Mouse (Mus musculus) hindbrain, embryonic 11.5 days (tissue): Measurements from ENCODE around the gene Gpr146. TPM values are rescaled to one million over a fixed set of nuclear protein-coding genes. Genes with fewer than 3 reads are reported as not detected.

Experiments
- ATAC-seq: fragments of 200-750 bp; cut with Nextera tagmentation; 2 replicates; pipeline ENCODE4 v1.8.0; 2017; ENCODE audit warnings: mild to moderate bottlenecking, moderate TSS enrichment, moderate library complexity; ENCODE audit not compliant: low FRiP score
- DNase-seq: peaks from one replicate; pipeline ENCODE4 v3.0.0-alpha.2; 2015; ENCODE audit warnings: low spot score
- H3K27ac ChIP-seq: fragments of 300-500 bp; sonication (generic); 2 replicates; pipeline ENCODE4 v1.5.1; 2014; ENCODE audit warnings: mild to moderate bottlenecking, low read depth, low read length
- H3K27me3 ChIP-seq: fragments of 300-500 bp; sonication (generic); 2 replicates; pipeline ENCODE4 v1.6.1; 2014; ENCODE audit warnings: mild to moderate bottlenecking, low read length, moderate library complexity, mixed read lengths; ENCODE audit not compliant: control insufficient read depth, insufficient read depth
- H3K36me3 ChIP-seq: fragments of 300-500 bp; sonication (generic); 2 replicates; pipeline ENCODE4 v1.6.1; 2014; ENCODE audit warnings: mild to moderate bottlenecking, low read length, moderate library complexity, mixed read lengths; ENCODE audit not compliant: control insufficient read depth, insufficient read depth
- H3K4me1 ChIP-seq: fragments of 300-500 bp; sonication (generic); replicated peaks from 2 replicates; pipeline ENCODE4 v1.6.1; 2014; ENCODE audit warnings: low read length, mixed read lengths; ENCODE audit not compliant: control insufficient read depth, insufficient read depth
- H3K4me2 ChIP-seq: fragments of 300-500 bp; sonication (generic); replicated peaks from 2 replicates; pipeline ENCODE4 v1.6.1; 2014; ENCODE audit warnings: mild to moderate bottlenecking, low read depth, low read length
- H3K4me3 ChIP-seq: fragments of 300-500 bp; sonication (generic); 2 replicates; pipeline ENCODE4 v1.5.1; 2014; ENCODE audit warnings: low read depth, low read length
- H3K9ac ChIP-seq: fragments of 300-500 bp; sonication (generic); 2 replicates; pipeline ENCODE4 v1.6.1; 2014; ENCODE audit warnings: low read depth, low read length
- H3K9me3 ChIP-seq: fragments of 300-500 bp; sonication (generic); 2 replicates; pipeline ENCODE4 v1.6.1; 2016; ENCODE audit warnings: low read length; ENCODE audit not compliant: control insufficient read depth
- WGBS: fragments of 180-500 bp; shearing (Covaris S2); extraction: QIAGEN DNeasy Blood & Tissue Kit; methylation state at CpG from one replicate; pipeline ENCODE4 v1.1.7; 2014; 5-methylcytosine and 5-hydroxymethylcytosine counted together
- microRNA counts: library from miRNA; unstranded; fragments of <30 nt; microRNA quantifications from one replicate; lab custom pipeline; 2015
- polyA plus RNA-seq: library from polyadenylated mRNA; unstranded; fragments of >200 nt; fragmentation: Nextera tagmentation; extraction: Ambion mirVana; gene quantifications from 2 replicates; pipeline ENCODE4 v1.2.1, GENCODE M21; 2014

Gpr146 gene
- polyA plus RNA-seq, 1 experiment from 2014 or later, result 1.8 TPM

GRCm38 (mm10) chr5:139441726-139442018 lies 64.2 kb downstream of the Gpr146 start:
- H3K4me2 ChIP-seq, result no peak overlapping the region
- no peaks in the 10 kb centered on the region for H3K27me3 ChIP-seq
- H3K4me3 ChIP-seq, result no peak overlapping the region
- ATAC-seq (no peak), DNase-seq (no peak)
- no peak overlapping the region for H3K27ac ChIP-seq
- H3K9ac ChIP-seq, result no peak overlapping the region
- 0 out of 2 replicates have a peak, but pooled peaks cover 2% of the 10 kb centered on the region for H3K4me1 ChIP-seq
- H3K9me3 ChIP-seq, result no peaks in the 10 kb centered on the region
- 90% methylated on average over 2 of the region's 2 CpGs for WGBS
- H3K36me3 ChIP-seq, result no peaks in the 10 kb centered on the region

GRCm38 (mm10) chr5:139442428-139442827 lies 64.9 kb downstream of the Gpr146 start:
- DNase-seq, result no peak
- no peak for ATAC-seq
- 71% methylated on average over 12 of the region's 12 CpGs for WGBS
- no peak overlapping the region for H3K4me3 ChIP-seq
- 0 out of 2 replicates have a peak, but pooled peaks cover 2% of the 10 kb centered on the region for H3K4me1 ChIP-seq
- no peaks in the 10 kb centered on the region for H3K36me3 ChIP-seq
- H3K9ac ChIP-seq, result no peak overlapping the region
- H3K27ac ChIP-seq, result no peak overlapping the region
- H3K4me2 ChIP-seq, result no peak overlapping the region
- no peaks in the 10 kb centered on the region for H3K27me3 ChIP-seq
- no peaks in the 10 kb centered on the region for H3K9me3 ChIP-seq

- Histone ChIP-seq H3K27me3 (no peaks in the 10 kb centered on the region), H3K9ac (no peak overlapping the region), H3K27ac (no peak overlapping the region), H3K36me3 (no peaks in the 10 kb centered on the region), H3K4me2 (no peak overlapping the region), H3K4me1 (0 out of 2 replicates have a peak, but pooled peaks cover 2% of the 10 kb centered on the region), H3K4me3 (no peak overlapping the region), H3K9me3 (no peaks in the 10 kb centered on the region)
- WGBS, result 70% methylated on average over 4 of the region's 4 CpGs
- ATAC-seq, result no peak
- DNase-seq, result no peak
Observed at GRCm38 (mm10) chr5:139442962-139443361, 65.5 kb downstream of the Gpr146 start.

GRCm38 (mm10) chr5:139445258-139445657 lies 67.8 kb downstream of the Gpr146 start:
- DNase-seq (no peak), ATAC-seq (no peak)
- Histone ChIP-seq H3K9me3 (no peaks in the 10 kb centered on the region), H3K27ac (no peak overlapping the region), H3K36me3 (no peaks in the 10 kb centered on the region), H3K27me3 (no peaks in the 10 kb centered on the region), H3K4me1 (no peaks in the 10 kb centered on the region), H3K4me2 (no peak overlapping the region), H3K9ac (no peak overlapping the region), H3K4me3 (no peak overlapping the region)
- WGBS, result 91% methylated on average over 8 of the region's 8 CpGs

MicroRNA genes within 50 kb of the gene (microRNA counts, 519-probe panel; counts per million panel counts)
- microRNA mmu-miR-339-3p (lab: Ali Mortazavi, UCI), result not detected
- not detected for microRNA mmu-miR-339-5p (lab: Ali Mortazavi, UCI)

Other genes starting within 250 kb of the Gpr146 start
- 19.9 and 26.4 TPM in 2 replicates for gene Prkar1b, start 227.7 kb upstream of the Gpr146 start, polyA plus RNA-seq
- 5.3 and 7.2 TPM in 2 replicates for gene Dnaaf5, start 227.5 kb upstream of the Gpr146 start, polyA plus RNA-seq
- gene Sun1, start 177.1 kb upstream of the Gpr146 start, polyA plus RNA-seq, result 38.4 and 43.8 TPM in 2 replicates
- 112 and 121 TPM in 2 replicates for gene Get4, start 125.4 kb upstream of the Gpr146 start, polyA plus RNA-seq
- gene Adap1, start 52.1 kb upstream of the Gpr146 start, polyA plus RNA-seq, result 2.1 and 4.0 TPM in 2 replicates
- gene Cox19, start 26.3 kb upstream of the Gpr146 start, polyA plus RNA-seq, result 127 and 129 TPM in 2 replicates
- not detected in 2 replicates for gene Cyp2w1, start 25.1 kb upstream of the Gpr146 start, polyA plus RNA-seq
- 0.11 and 0.32 TPM in 2 replicates for gene C130050O18Rik, start 27.6 kb downstream of the Gpr146 start, polyA plus RNA-seq
- gene Gper1, start 45.5 kb downstream of the Gpr146 start, polyA plus RNA-seq, result 2.0 and 2.4 TPM in 2 replicates
- 29.2 and 31.2 TPM in 2 replicates for gene 3110082I17Rik, start 82.8 kb downstream of the Gpr146 start, polyA plus RNA-seq
- gene Zfand2a, start 106.9 kb downstream of the Gpr146 start, polyA plus RNA-seq, result 6.7 and 8.4 TPM in 2 replicates
- 57.9 and 66.8 TPM in 2 replicates for gene Uncx, start 165.8 kb downstream of the Gpr146 start, polyA plus RNA-seq